Mouse (Mus musculus) kidney, adult 2 months (tissue): ENCODE results near the gene Mlip. TPM values are rescaled to one million over a fixed set of nuclear protein-coding genes. Genes with fewer than 3 reads are reported as not detected.

Source experiments
- DNase-seq: peaks from one replicate; pipeline ENCODE4 v3.0.0; 2021
- H3K27ac ChIP-seq: fragments of 200-500 bp; 2 replicates; pipeline ENCODE4 v1.5.1; 2012; ENCODE audit warnings: low read depth, low read length, control low read depth, inconsistent platforms; ENCODE audit not compliant: insufficient read depth
- H3K27me3 ChIP-seq: fragments of 200-500 bp; replicated peaks from 2 replicates; pipeline ENCODE4 v1.6.1; 2012; ENCODE audit warnings: mild to moderate bottlenecking, moderate library complexity, low read length, inconsistent platforms; ENCODE audit not compliant: control insufficient read depth, insufficient read depth
- H3K36me3 ChIP-seq: fragments of 200-500 bp; 2 replicates; pipeline ENCODE4 v1.6.1; 2012; ENCODE audit warnings: mild to moderate bottlenecking, moderate library complexity, low read length, inconsistent platforms; ENCODE audit not compliant: control insufficient read depth, insufficient read depth
- H3K4me1 ChIP-seq: fragments of 200-500 bp; 2 replicates; pipeline ENCODE4 v1.6.1; 2011; ENCODE audit warnings: low read length; ENCODE audit not compliant: control insufficient read depth, insufficient read depth
- H3K4me3 ChIP-seq: fragments of 200-500 bp; 2 replicates; pipeline ENCODE4 v1.5.1; 2011; ENCODE audit warnings: mild to moderate bottlenecking, low read depth, low read length, control low read depth; ENCODE audit not compliant: insufficient read depth
- CTCF ChIP-seq: fragments of 200-500 bp; conservative IDR thresholded peaks from 2 replicates; pipeline ENCODE4 v1.5.1; 2011; ENCODE audit warnings: low read depth, mild to moderate bottlenecking, control low read depth, low read length, moderate library complexity, mixed read lengths; ENCODE audit not compliant: insufficient read depth, insufficient read length
- POLR2A ChIP-seq: fragments of 200-500 bp; IDR thresholded peaks from one replicate; pipeline ENCODE4 v1.6.1; 2011; ENCODE audit warnings: low read depth, low read length, control low read depth
- WGBS: fragments of 180-500 bp; shearing (Covaris S2); methylation state at CpG from one replicate; pipeline ENCODE4 v1.1.7; 2018; 5-methylcytosine and 5-hydroxymethylcytosine counted together
- polyA plus RNA-seq: library from polyadenylated mRNA; depleted of rRNA; stranded (reverse); fragments of >200 nt; gene quantifications from 2 replicates; pipeline ENCODE4 v1.2.3, GENCODE M21; 2012; rRNA removed

The Mlip gene
- polyA plus RNA-seq, 1 experiment: 0.55 TPM

DNA sequence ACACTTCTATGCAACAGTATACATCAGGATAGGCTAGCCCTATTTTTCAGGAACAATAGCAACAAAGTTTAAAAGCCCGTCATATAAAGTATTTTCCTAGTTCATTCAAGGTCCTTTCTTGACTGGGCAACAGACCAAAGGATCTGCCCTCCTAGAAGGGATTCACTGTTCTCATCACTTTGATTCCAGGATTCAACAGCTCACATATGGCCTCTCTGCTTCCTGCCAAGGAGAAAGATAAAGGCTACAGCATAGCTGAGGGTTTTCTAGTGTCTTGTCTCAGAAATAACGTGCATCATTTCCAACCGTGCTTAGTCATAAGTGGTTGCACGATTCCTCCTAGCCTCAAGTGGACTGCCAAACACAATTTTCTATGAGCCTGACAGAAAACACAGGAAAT is 296.2 kb downstream of the Mlip start:
- Histone ChIP-seq H3K27me3 (no peaks in the 10 kb centered on the region), H3K4me3 (no peak overlapping the region), H3K4me1 (no peaks in the 10 kb centered on the region), H3K27ac (no peak overlapping the region), H3K36me3 (no peaks in the 10 kb centered on the region)
- DNase-seq: no peak
- TF ChIP-seq POLR2A: no peak
- TF ChIP-seq CTCF: no peak
- WGBS: 63% methylated on average over 4 of the region's 4 CpGs

DNA sequence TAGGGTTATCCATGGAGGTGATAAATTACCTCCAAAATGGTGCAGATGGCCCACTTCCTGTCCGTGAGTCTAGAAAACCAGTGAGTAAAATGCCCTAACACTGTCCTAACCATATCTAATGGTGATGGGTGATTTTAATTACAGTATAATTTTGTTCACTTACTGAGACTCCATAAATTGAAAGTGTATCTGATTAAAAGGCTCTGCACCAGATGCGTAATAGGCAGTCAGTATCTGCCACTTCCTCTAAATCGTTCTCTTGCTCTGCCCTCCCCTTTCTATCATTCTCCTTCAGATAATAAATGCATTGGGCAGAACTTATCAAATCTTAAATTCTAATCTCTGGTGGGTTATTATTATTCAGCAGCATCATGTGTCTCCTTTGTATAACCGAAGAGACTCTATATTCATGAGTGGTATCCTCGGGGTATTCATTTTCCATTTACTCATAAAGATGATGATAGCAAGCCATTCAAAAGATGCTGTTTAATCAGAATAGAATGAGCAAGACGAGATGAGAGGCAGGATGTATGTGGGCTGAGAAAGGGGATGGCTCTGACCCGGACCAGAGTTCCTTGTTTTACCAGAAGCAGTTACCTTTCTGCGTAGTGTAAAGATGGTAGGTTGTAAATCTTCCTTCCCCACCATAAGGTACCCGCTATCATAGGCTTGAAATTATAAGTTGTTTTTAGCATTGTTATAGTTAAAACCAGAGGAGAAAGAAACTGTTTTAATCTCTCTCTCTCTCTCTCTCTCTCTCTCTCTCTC is 298.2 kb downstream of the Mlip start:
- Histone ChIP-seq H3K4me1 (no peaks in the 10 kb centered on the region), H3K4me3 (no peak overlapping the region), H3K27ac (no peak overlapping the region), H3K36me3 (no peaks in the 10 kb centered on the region), H3K27me3 (no peaks in the 10 kb centered on the region)
- 89% methylated on average over 9 of the region's 9 CpGs for WGBS
- no peak for DNase-seq
- TF ChIP-seq POLR2A: no peak
- TF ChIP-seq CTCF: no peak

Other genes starting within 250 kb of the Mlip start
- gene Lrrc1, start 191.9 kb upstream of the Mlip start, polyA plus RNA-seq: 34.0 and 40.7 TPM in 2 replicates